Mouse (Mus musculus): ENCODE measurements around the gene Tubg2. TPM values are rescaled to one million over a fixed set of nuclear protein-coding genes. Genes with fewer than 3 reads are reported as not detected.
"Not testable (repeated sequence)": the region's sequence is repeated elsewhere in the genome, so short reads cannot be mapped to it uniquely, and the experiment has no call there.

Tubg2 gene
- polyA plus RNA-seq (2016; fragmentation: Nextera tagmentation; extraction: Ambion mirVana): 2.3 and 2.7 TPM in 2 replicates

- Histone ChIP-seq H3K9me3 (no peaks in the 10 kb centered on the region), H3K27ac (peak within 1 kb of the TSS; percentile 79), H3K4me1 (peaks cover 20% of the 10 kb centered on the region), H3K4me3 (peak within 1 kb of the TSS; percentile 52), H3K36me3 (replicated peaks) (no peaks in the 10 kb centered on the region), H3K27me3 (ENCODE audit: poor library complexity, severe bottlenecking) (peaks cover 37% of the 10 kb centered on the region)
- 2% methylated on average over 36 of the region's 36 CpGs for WGBS
- peak; percentile 62 for DNase-seq (ENCODE audit: extremely low spot score, low spot score)
These were observed at the start of gene Tubg2 for GRCm38 (mm10) chr11:101155728-101156371. Gene Tubg2, plus strand, starts transcription at chr11:101155907.

GRCm38 (mm10) chr11:101109351-101109750 lies 46.4 kb upstream of the Tubg2 start:
- 88% methylated on average over 4 of the region's 4 CpGs for WGBS
- Histone ChIP-seq H3K27me3 (ENCODE audit: poor library complexity, severe bottlenecking) (no peaks in the 10 kb centered on the region), H3K27ac (no peak overlapping the region), H3K4me3 (no peak overlapping the region), H3K4me1 (no peaks in the 10 kb centered on the region), H3K36me3 (replicated peaks) (peaks cover 40% of the 10 kb centered on the region), H3K9me3 (no peaks in the 10 kb centered on the region)
- DNase-seq (ENCODE audit: extremely low spot score, low spot score): no peak

GRCm38 (mm10) chr11:101110708-101111107 lies 45.0 kb upstream of the Tubg2 start:
- no peaks in the 10 kb centered on the region for H3K9me3 ChIP-seq
- 71% methylated on average over 5 of the region's 5 CpGs for WGBS
- H3K27me3 ChIP-seq (ENCODE audit: poor library complexity, severe bottlenecking): no peaks in the 10 kb centered on the region
- H3K36me3 ChIP-seq (replicated peaks): peaks cover 33% of the 10 kb centered on the region
- no peak overlapping the region for H3K4me3 ChIP-seq
- H3K4me1 ChIP-seq: peaks cover 5% of the 10 kb centered on the region
- no peak for DNase-seq (ENCODE audit: extremely low spot score, low spot score)
- no peak overlapping the region for H3K27ac ChIP-seq

GRCm38 (mm10) chr11:101111178-101111577 lies 44.5 kb upstream of the Tubg2 start:
- WGBS: 97% methylated on average over 4 of the region's 4 CpGs
- no peak for DNase-seq (ENCODE audit: extremely low spot score, low spot score)
- no peaks in the 10 kb centered on the region for H3K27me3 ChIP-seq (ENCODE audit: poor library complexity, severe bottlenecking)
- H3K4me3 ChIP-seq: no peak overlapping the region
- peaks cover 33% of the 10 kb centered on the region for H3K36me3 ChIP-seq (replicated peaks)
- no peak overlapping the region for H3K27ac ChIP-seq
- H3K9me3 ChIP-seq: no peaks in the 10 kb centered on the region
- peaks cover 10% of the 10 kb centered on the region for H3K4me1 ChIP-seq

- H3K9me3 ChIP-seq: no peaks in the 10 kb centered on the region
- peaks cover 15% of the 10 kb centered on the region for H3K4me1 ChIP-seq
- no peaks in the 10 kb centered on the region for H3K27me3 ChIP-seq (ENCODE audit: poor library complexity, severe bottlenecking)
- H3K36me3 ChIP-seq (replicated peaks): peaks cover 41% of the 10 kb centered on the region
- 94% methylated on average over 3 of the region's 3 CpGs for WGBS
- no peak overlapping the region for H3K27ac ChIP-seq
- no peak overlapping the region for H3K4me3 ChIP-seq
- no peak for DNase-seq (ENCODE audit: extremely low spot score, low spot score)
These were observed 43.5 kb upstream of the Tubg2 start for GRCm38 (mm10) chr11:101112186-101112585.

GRCm38 (mm10) chr11:101115564-101115963 lies 40.1 kb upstream of the Tubg2 start:
- Histone ChIP-seq H3K27me3 (ENCODE audit: poor library complexity, severe bottlenecking) (no peaks in the 10 kb centered on the region), H3K27ac (no peak overlapping the region), H3K4me1 (peaks cover 42% of the 10 kb centered on the region), H3K4me3 (no peak overlapping the region), H3K9me3 (no peaks in the 10 kb centered on the region), H3K36me3 (replicated peaks) (peaks cover 40% of the 10 kb centered on the region)
- 76% methylated on average over 2 of the region's 2 CpGs for WGBS
- DNase-seq (ENCODE audit: extremely low spot score, low spot score): no peak

- no peaks in the 10 kb centered on the region for H3K27me3 ChIP-seq (ENCODE audit: poor library complexity, severe bottlenecking)
- H3K27ac ChIP-seq: no peak overlapping the region
- DNase-seq (ENCODE audit: extremely low spot score, low spot score): no peak
- 60% methylated on average over 4 of the region's 4 CpGs for WGBS
- peaks cover 49% of the 10 kb centered on the region for H3K36me3 ChIP-seq (replicated peaks)
- no peaks in the 10 kb centered on the region for H3K9me3 ChIP-seq
- peaks cover 55% of the 10 kb centered on the region for H3K4me1 ChIP-seq
- H3K4me3 ChIP-seq: peak overlapping the region; percentile 98
These were observed 37.6 kb upstream of the Tubg2 start for GRCm38 (mm10) chr11:101118105-101118504.

GRCm38 (mm10) chr11:101119131-101119760 lies 36.5 kb upstream of the Tubg2 start:
- no peak for DNase-seq (ENCODE audit: extremely low spot score, low spot score)
- Histone ChIP-seq H3K9me3 (no peaks in the 10 kb centered on the region), H3K27me3 (ENCODE audit: poor library complexity, severe bottlenecking) (no peaks in the 10 kb centered on the region), H3K36me3 (replicated peaks) (peaks cover 50% of the 10 kb centered on the region), H3K4me1 (peaks cover 55% of the 10 kb centered on the region), H3K4me3 (peak overlapping the region; percentile 98), H3K27ac (peak overlapping the region; percentile 96)
- WGBS: under 1% methylated on average over 39 of the region's 39 CpGs

GRCm38 (mm10) chr11:101119761-101120544 lies 35.8 kb upstream of the Tubg2 start, which contains the start of the genes Retreg3 and Tubg1:
Gene Retreg3, minus strand, starts transcription at chr11:101119893.
Gene Tubg1, plus strand, starts transcription at chr11:101119938.
- peaks cover 52% of the 10 kb centered on the region for H3K36me3 ChIP-seq (replicated peaks)

GRCm38 (mm10) chr11:101120545-101121188 lies 35.0 kb upstream of the Tubg2 start:
- Histone ChIP-seq H3K9me3 (no peaks in the 10 kb centered on the region), H3K4me3 (peak overlapping the region; percentile 98), H3K36me3 (replicated peaks) (peaks cover 58% of the 10 kb centered on the region), H3K27me3 (ENCODE audit: poor library complexity, severe bottlenecking) (no peaks in the 10 kb centered on the region), H3K4me1 (peaks cover 50% of the 10 kb centered on the region), H3K27ac (peak overlapping the region; percentile 96)
- no peak for DNase-seq (ENCODE audit: extremely low spot score, low spot score)
- WGBS: 29% methylated on average over 19 of the region's 19 CpGs

More at GRCm38 (mm10) chr11:101119761-101120544, 35.8 kb upstream of the Tubg2 start, which contains the start of the genes Retreg3 and Tubg1:
- Histone ChIP-seq H3K4me3 (peak within 1 kb of the TSS; percentile 98), H3K27ac (peak within 1 kb of the TSS; percentile 96), H3K4me1 (peaks cover 55% of the 10 kb centered on the region), H3K27me3 (ENCODE audit: poor library complexity, severe bottlenecking) (no peaks in the 10 kb centered on the region), H3K9me3 (no peaks in the 10 kb centered on the region)
- WGBS: under 1% methylated on average over 61 of the region's 61 CpGs
- DNase-seq (ENCODE audit: extremely low spot score, low spot score): peak; percentile 99

GRCm38 (mm10) chr11:101124494-101124893 lies 31.2 kb upstream of the Tubg2 start:
- 97% methylated on average over 8 of the region's 8 CpGs for WGBS
- peaks cover 65% of the 10 kb centered on the region for H3K36me3 ChIP-seq (replicated peaks)

GRCm38 (mm10) chr11:101125008-101125407 lies 30.7 kb upstream of the Tubg2 start:
- peaks cover 65% of the 10 kb centered on the region for H3K36me3 ChIP-seq (replicated peaks)

More at GRCm38 (mm10) chr11:101124494-101124893, 31.2 kb upstream of the Tubg2 start:
- H3K27me3 ChIP-seq (ENCODE audit: poor library complexity, severe bottlenecking); DNase-seq (ENCODE audit: extremely low spot score, low spot score); H3K27ac ChIP-seq; H3K4me3 ChIP-seq: not testable (repeated sequence)
- peaks cover 13% of the 10 kb centered on the region; the same call in 1 of the 2 replicates for H3K9me3 ChIP-seq
- peaks cover 19% of the 10 kb centered on the region for H3K4me1 ChIP-seq

More at GRCm38 (mm10) chr11:101125008-101125407, 30.7 kb upstream of the Tubg2 start:
- Histone ChIP-seq H3K4me1 (peaks cover 20% of the 10 kb centered on the region), H3K9me3 (peaks cover 13% of the 10 kb centered on the region; the same call in 1 of the 2 replicates)
- not testable (repeated sequence) for H3K27me3 ChIP-seq (ENCODE audit: poor library complexity, severe bottlenecking); DNase-seq (ENCODE audit: extremely low spot score, low spot score); H3K27ac ChIP-seq; H3K4me3 ChIP-seq
- WGBS: 99% methylated on average over 9 of the region's 9 CpGs

All from forebrain, embryonic 10.5 days (tissue).